Mouse (Mus musculus): ENCODE measurements around the gene Adgrd1.
"Not testable (repeated sequence)": the region's sequence is repeated elsewhere in the genome, so short reads cannot be mapped to it uniquely, and the experiment has no call there.

Adgrd1 gene

GRCm38 (mm10) chr5:129104043-129104442, 7.5 kb downstream of the Adgrd1 start:
- DNase-seq = no peak

GRCm38 (mm10) chr5:129111729-129112128, 15.2 kb downstream of the Adgrd1 start:
- DNase-seq = no peak

- no peak for DNase-seq
Measured at GRCm38 (mm10) chr5:129113741-129114476, 17.4 kb downstream of the Adgrd1 start.

DNA sequence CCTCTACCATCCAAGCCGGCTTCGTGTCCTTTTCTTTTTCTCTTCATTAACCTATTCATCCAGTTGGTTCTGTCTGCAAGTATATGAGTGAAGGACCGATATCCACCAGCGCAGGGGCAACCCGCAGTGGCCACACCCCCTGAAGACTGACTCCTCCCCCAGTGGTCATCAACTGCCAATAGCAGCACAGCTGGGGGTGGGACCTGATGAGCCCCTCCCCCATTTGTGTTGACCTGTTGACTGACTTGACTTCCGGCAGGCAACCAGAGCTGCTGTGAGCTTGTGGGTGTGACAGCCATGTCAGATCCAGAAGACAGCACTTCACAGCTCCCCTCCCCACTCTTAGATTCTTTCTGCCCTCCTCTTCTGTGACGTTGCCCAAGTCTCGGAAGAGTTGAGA, 19.7 kb downstream of the Adgrd1 start:
- no peak for DNase-seq

DNA sequence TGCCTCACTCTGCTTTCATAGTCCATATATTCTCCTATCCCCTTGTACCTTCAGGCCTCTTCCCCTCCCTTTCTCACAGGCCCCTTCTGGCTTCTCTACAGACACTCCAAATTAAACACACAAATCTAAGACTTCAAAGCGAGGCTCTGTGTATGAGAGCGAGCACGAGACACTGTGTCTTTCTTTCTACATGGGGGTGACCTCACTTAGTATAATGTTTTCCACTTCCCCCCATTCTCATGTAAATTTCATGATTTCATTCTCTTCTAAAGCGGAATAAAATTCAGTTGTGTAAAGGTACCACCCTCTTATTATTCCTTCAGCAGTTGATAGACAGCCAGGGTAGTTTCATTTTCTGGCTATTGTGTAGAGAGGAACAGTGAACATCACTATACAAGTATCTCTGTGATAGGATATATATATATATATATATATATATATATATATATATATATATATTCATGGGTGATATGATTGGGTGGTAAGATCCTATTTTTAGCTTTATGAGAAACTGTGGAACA, 21.1 kb downstream of the Adgrd1 start:
- DNase-seq = no peak

DNA sequence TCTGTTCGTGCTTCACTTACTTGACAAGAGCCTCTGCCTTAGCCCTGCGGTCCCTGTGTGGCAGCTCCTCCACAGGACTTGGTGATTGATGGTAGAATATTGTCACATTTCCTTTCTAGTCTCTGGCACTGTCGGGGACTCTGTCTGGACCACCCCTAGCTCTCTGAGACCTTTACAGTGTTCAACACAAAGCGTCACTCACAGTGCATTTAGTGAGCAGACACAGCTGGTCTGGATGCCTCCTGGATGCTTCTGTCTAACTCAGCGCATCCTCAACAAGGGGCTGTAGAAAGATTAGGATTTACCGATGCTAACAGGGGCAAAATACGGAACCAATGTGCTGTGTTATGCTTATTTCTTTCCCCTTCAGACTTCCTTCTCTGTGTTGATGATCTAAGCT, 22.0 kb downstream of the Adgrd1 start:
- no peak for DNase-seq

DNA sequence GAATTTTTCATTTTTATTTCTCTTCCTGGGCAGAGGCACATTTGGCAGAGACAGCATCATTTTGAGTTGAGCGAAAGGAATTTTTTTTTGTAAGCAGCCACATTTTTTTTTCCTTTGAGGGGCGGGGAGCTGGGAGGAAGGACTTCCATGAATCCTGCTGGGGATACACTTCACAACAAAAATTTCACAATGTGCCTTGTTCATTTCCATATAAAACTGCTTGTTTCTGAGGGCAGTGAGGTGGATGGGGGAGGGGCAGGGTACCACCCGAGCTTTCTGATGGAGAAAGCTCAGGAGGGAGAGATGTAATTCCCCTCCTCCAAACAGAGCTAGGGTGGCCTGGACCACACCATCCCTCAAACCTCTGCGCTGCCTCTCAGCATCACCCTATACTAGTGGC, 22.6 kb downstream of the Adgrd1 start:
- no peak for DNase-seq

GRCm38 (mm10) chr5:129121654-129122285, 25.2 kb downstream of the Adgrd1 start:
- DNase-seq = no peak

GRCm38 (mm10) chr5:129122491-129122890, 25.9 kb downstream of the Adgrd1 start:
- no peak for DNase-seq

DNA sequence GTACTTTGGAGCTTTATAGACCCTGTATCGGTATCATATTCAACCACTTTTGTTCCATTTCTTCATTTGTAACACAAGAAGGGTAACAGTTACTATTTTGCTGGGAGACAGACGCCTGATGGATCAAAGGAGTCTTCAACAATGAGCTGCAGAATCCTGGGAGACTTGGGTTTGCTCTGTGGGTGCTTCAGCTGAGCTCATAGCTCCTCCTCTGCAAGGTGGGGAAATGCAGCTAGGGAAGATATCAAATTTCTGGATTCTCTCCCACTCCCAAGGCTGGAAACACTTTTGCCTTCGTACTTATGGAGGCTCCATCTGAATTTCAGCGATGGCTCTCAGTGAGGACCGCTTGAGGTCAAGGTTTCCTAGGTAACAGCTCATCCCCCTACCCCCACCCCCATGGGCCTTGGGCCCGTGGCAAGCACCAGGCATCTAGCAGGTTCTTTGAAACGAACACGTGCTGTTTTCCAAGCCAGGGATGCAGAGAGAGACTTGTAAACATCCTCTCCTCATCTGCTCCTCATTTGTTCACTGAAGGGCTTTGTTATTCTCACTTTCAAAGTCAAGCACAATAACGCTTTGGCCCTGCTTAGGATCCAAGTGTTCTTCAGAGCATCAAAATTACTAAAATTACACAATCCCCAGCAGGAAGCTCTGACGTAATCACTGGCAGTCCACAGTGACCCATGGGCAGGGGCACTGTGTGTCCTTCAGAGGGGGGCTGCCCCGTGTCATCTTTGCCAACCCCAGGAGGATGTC, 27.7 kb downstream of the Adgrd1 start:
- DNase-seq = no peak

DNA sequence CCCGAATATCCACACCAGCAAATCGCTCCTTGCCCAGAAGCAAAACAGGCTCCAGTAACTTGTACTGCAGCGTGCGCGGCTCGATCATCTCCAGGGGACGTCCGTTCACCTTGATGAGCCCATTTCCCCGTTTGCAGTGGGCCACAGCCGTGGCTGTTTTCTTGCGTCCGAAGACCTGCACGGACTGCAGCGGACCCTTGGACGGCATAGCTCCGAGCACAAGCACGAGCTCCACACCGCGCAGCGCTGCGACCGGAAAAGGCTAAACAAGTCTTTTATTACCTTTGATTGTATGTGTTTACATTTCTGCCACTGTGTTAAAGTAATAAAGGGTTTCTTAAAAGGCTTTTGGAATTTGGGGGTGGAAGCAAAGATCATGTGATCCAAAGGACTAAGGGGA, 31.8 kb downstream of the Adgrd1 start:
- DNase-seq = not testable (repeated sequence)

DNA sequence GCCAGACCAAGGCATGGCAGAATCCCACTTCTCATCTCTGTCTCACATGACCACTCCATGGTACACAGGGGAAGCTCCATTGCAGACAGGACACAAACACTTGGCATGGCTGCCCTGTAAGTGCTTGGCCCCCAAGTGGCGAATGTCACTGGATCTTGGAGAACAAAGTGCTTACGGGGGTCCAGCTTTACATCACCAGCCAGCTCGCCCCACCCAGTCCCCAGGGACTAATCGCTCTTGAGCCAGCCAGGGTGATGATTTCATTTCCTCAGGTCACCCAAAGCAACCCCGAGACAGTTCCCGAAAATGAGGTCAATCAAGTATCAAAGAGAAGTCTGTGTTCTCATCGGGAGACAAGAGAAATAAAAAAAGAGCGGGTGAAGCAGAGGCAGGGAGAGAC, 33.8 kb downstream of the Adgrd1 start:
- DNase-seq = no peak

GRCm38 (mm10) chr5:129137405-129137804, 40.9 kb downstream of the Adgrd1 start:
- no peak for DNase-seq

- DNase-seq = no peak
Measured at GRCm38 (mm10) chr5:129138576-129138975, 42.0 kb downstream of the Adgrd1 start.

- no peak for DNase-seq
Measured at GRCm38 (mm10) chr5:129142801-129143200, 46.3 kb downstream of the Adgrd1 start.

DNA sequence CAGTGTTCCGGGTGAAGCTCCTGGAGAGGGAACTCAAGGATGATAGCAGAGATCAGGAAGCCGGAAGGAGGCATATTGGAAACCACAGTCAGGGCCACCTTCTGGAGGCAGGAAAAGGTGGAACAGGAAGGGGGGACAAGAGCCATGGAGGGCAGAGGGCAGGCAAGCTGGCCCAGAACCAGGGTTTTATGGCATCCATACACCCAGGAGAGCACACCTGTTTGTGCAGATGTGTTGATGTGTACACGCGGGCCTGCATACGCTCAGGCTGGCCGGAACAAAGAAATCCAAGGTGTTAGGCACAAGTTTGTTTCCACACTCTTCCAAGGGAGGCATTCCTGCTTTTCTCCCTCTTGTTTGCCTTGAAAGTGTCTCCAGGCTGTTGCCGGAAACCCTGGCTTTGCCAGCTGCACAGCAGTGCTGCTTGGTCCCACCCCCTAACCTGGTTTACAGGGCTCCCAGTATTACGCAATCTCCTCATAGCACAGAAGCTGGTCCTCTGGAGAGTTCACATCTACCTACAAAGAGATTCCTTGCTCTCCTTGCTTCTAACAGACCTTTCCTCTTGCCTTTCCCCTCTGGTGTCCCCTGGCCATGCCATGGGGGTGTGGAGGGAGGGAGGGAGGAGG, 48.9 kb downstream of the Adgrd1 start:
- no peak for DNase-seq

DNA sequence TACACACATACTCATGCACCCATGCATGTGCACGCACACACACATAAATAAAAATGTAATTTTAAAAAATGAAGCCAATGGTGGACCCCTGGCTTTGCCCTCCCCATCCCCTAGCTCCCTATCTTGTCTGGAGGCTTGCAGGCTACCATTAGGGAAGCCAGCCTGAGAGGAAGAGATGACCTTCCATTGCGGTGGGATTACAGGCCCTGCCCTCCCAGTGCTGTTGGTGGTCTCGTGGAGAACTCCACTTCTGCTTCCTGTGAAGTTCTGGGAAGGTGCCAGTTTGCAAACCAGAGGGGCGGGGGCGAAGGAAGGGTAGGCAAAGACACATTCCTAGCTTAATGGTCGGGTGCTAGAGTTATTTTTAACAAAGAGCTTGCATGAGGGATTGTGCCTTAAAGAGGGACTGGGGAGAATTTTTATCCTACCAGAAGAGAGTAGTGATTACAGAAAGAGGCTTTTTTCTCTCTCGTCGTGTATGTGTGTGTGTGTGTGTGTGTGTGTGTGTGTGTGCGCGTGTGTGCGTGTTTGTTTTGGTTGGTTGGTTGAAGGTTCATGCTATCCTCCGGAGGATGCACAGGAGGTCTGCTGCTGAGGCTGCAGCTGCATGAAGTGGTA, 50.5 kb downstream of the Adgrd1 start:
- DNase-seq = no peak

DNA sequence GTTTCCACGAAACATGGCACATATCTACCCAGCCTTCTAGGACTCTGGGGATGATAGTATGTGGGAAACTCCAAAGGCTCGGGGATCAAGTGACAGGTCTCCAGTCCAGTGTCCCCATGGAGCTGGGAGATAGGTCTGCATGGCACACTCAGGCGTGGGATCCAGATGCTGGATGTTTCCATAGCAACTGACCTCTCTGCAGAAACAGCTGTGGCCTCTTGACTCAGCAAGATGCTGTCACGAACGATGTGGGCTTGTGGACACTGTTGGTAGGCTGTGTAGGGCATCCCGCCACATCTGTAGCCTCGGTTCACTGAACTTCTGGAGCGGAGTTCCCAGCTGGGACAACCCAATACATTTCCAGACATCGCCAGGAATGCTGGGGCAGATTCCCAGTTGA, 51.9 kb downstream of the Adgrd1 start:
- no peak for DNase-seq

DNA sequence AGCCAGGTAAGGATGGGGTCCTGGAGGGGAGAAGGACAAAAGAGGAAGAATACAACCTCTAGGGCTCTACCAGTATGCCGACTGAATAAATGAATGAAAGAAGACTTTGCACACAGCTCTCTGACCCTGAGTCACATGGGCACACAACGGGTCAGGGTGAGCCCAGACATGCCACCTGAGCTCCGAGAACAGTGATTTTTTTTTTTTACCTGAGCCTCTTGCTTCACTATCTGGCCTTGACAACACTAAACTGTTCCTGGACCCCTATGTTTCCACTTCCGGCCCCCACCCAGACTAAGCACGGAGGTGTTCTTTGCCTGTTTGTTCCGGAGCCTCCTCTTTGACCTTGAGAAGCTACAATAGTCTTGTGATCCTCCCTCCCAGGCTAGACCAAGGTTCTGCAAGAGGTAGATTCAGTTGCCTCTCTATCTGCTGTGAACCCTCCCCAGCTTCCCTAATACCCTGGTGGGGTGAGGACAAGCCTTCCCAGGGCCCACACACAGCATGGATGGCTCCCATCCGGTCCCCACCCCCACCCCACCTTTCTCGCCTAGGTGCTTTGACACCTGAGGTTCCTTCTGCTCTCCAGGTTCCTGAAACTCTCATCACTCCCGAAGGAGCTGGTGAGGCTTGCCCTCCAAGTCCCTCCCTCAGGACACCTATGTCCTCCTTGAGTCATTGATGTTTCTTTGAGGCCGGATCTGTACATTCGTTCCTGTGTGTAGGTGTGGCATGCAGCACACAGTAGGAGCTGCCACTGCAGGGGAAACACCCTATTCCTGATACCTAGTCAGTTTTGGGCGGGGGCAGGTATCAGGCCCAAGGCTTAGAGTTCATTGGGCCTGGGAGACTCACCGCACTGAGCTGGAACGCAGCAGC, 58.7 kb downstream of the Adgrd1 start:
- no peak for DNase-seq

GRCm38 (mm10) chr5:129155902-129156311, 59.4 kb downstream of the Adgrd1 start:
- no peak for DNase-seq

- DNase-seq = peak; percentile 14
Measured at GRCm38 (mm10) chr5:129161372-129162051, 65.0 kb downstream of the Adgrd1 start.

Measured in thymus, postnatal 14 days (tissue).